Mouse (Mus musculus) heart, postnatal 0 days (tissue): ENCODE measurements around the gene F13a1.

Source experiments
- CTCF ChIP-seq: IDR thresholded peaks from 2 replicates; pipeline ENCODE4 v1.5.1; 2016; ENCODE audit warnings: antibody characterized with exemption, control low read depth, low read depth
- EP300 ChIP-seq: IDR thresholded peaks from 2 replicates; pipeline ENCODE4 v1.6.1; 2016; ENCODE audit warnings: antibody characterized with exemption, low read depth

DNA sequence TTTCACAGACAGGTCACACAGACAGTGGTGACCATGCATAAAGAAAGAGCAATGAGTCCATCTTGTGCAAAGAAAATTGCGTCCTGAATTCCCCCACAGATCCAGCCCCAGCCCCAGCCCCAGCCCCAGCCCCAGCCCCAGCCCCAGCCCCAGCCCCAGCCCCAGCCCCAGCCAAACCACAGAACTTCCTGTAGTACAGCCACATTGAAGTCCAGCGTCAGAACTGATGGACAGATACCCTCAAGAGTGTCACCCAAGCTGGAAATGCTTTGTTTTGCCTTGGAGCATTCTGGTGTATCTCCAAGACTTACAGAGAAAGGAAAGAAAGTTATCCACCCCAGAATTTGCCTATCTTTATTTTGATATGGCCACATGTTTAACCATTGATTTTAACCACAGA, 413 bp downstream of the F13a1 start:
- TF ChIP-seq EP300, result no peak
- TF ChIP-seq CTCF, result no peak
